Mouse (Mus musculus) cerebellum, adult 11-12 months (tissue): ENCODE measurements around the gene Cand2.
"Not testable (repeated sequence)": the region's sequence is repeated elsewhere in the genome, so short reads cannot be mapped to it uniquely, and the experiment has no call there.

Experiments used
- DNase-seq: peaks from one replicate; pipeline ENCODE4 v3.0.0; 2022

Cand2 gene

DNA sequence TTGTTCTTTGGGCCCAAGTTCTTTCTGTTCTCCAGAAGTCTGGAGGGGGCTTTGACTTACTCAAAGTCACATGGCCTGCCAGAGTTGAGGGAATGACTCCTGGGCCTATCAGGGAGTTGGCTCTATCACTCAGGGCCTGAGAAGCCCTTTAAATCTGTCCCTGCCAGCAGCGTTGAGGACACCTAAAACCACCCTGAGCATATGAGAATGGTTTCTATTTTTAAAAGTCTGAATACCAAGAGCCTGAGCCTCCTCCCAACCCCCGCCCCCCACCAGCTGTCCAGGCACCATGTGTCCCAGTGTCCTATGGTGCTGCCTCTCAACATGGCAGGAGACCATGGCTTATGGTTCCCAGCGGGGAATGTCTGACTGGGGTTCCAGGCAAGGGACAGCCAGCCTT is 1.5 kb downstream of the Cand2 start:
- peak; percentile 83 for DNase-seq

DNA sequence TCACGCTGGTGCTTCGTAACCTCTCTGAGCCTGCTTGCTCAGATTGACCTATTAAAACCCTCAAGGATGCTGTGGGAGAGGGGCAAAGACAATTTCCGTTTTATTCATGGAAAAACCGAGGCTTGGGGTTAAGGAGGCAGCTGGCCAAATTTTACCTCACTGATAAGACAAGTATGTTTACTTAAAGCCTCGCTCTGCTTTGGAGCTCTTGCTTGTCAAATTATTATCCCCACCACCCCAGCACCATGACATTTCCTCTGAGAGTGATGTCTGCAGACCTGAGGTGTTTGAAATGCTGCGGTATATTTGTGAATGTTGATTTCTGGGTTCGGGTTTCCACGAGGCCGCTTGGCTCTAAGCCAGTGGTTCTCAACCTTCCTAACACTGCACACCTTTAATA is 2.0 kb downstream of the Cand2 start:
- DNase-seq, result peak; percentile 40

DNA sequence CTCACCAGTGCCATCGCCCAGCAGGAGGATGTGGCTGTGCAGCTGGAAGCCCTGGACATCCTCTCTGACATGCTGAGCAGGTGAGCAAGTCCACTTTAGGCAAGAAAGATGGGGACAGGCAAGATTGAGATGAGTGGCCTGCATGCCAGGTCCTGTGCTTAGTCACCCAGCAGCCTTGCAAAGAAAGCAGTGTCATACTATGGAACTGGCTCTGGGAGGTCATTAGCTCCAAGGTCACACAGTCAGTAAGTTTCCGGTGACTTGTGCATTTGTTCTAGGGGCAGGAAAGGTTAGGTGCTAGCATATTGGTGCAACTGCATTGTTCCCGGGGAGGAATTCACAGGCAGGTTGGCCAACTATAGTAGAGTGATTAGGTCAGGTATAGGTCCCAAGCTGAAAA is 8.4 kb downstream of the Cand2 start:
- no peak for DNase-seq

DNA sequence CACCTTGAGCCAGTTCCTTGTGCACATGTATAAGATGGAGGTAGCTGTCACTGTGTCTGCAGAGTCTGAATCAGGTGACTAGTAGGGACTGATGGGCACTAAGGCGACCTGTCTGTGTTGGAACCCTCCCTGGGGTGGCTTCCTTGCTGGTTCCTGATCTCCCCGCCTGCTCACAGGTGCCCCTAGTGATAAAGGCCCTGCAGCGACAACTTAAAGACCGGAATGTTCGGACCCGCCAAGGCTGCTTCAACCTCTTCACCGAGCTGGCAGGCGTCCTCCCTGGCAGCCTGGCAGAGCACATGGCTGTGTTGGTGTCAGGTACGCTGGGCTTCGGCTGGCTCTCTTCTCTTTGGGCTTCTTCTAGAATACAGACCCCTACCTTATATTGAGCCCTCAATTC is 16.7 kb downstream of the Cand2 start:
- peak; percentile 49 for DNase-seq

DNA sequence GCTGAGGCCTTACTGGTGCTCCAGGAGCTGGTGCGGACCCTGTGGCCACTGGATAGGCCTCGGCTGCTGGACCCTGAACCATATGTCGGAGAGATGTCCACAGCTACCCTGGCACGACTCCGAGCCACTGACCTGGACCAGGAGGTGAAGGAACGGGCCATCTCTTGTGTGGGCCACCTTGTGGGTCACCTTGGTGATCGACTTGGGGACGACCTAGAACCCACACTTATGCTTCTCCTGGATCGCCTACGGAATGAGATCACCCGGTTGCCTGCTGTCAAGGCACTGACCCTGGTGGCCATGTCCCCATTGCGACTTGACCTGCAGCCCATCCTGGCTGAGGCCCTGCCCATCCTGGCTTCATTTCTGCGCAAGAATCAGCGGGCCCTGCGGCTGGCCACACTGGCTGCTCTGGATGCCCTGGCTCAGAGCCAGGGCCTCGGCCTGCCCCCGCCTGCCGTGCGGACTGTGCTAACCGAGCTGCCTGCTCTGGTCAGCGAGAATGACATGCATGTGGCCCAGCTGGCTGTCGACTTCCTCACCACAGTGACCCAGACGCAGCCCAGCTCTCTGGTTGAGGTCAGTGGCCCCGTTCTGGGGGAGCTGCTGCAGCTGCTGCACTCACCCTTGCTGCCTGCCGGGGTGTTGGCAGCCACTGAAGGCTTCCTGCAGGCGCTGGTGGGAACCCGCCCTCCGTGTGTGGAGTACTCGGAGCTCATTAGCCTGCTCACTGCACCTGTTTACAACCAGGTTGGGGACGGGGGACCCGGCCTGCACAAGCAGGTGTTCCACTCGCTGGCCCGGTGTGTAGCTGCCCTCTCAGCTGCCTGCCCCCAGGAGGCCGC is 17.7 kb downstream of the Cand2 start:
- DNase-seq, result peak; percentile 82

DNA sequence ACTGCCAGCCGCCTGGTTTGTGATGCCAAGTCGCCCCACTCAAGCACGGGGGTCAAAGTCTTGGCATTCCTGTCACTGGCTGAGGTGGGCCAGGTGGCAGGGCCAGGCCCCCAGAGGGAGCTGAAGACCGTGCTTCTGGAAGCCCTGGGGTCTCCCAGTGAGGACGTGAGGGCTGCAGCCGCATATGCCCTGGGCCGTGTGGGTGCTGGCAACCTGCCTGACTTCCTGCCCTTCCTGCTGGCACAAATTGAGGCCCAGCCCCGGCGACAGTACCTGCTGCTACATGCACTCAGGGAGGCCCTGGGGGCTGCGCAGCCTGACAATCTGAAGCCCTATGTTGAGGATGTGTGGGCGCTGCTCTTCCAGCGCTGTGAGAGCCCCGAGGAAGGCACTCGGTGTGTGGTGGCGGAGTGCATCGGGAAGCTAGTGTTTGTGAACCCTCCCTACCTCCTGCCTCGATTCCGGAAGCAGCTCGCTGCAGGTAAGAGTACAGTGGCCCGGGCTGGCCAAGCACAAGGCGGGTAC is 18.4 kb downstream of the Cand2 start:
- no peak for DNase-seq

DNA sequence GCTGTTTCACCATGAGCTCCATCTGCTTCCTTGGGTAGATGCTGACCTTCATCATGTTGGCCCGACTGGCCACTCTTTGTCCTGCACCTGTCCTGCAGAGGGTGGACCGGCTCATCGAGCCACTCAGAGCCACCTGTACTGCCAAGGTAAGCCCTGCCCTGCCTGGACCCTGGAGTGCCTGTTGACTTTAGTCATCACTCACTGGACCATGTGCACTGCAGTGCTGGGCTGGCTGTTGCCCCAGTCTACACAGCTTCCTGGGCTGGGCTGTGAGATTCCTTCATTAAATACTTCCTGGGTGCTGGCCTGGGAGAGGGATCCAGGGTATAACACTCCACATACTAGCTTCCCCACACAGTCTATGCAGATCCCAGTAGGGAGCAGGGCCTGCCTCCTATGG is 27.5 kb downstream of the Cand2 start:
- DNase-seq, result no peak

DNA sequence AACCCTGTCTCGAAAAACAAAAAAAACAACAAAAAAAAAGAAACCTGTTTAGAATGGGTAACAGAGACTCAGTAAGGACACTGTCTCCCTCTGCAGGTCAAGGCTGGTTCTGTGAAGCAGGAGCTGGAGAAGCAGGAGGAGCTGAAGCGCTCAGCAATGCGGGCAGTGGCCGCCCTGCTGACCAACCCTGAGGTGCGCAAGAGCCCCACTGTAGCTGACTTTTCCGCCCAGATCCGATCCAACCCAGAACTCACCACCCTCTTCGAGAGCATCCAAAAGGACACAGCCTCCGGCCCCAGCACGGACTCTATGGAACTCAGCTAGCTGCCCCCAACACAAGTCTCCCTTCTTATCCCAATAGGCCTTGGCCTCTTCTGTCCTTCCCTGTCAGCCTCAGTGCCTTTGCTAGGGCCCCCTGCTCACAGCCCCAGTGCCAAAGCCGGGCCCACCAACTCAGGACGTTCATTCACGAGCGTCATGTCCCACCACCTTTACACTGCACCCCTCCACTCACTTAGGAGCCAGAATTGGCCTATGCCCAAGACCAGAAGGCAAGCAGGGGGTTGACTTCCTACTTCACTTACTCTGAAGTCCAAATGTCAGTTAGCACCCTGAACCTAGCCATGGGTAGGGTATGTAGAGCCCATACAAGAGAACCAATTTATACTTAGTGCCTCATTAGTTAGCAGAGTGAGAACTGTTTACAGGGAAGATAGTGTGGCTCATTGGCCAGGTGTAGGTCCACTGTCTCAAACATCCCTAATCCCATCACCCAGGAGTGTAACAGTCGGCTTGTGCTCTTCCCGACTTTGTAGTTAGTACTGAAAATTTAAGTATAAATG is 29.4 kb downstream of the Cand2 start:
- DNase-seq, result peak; percentile 66

DNA sequence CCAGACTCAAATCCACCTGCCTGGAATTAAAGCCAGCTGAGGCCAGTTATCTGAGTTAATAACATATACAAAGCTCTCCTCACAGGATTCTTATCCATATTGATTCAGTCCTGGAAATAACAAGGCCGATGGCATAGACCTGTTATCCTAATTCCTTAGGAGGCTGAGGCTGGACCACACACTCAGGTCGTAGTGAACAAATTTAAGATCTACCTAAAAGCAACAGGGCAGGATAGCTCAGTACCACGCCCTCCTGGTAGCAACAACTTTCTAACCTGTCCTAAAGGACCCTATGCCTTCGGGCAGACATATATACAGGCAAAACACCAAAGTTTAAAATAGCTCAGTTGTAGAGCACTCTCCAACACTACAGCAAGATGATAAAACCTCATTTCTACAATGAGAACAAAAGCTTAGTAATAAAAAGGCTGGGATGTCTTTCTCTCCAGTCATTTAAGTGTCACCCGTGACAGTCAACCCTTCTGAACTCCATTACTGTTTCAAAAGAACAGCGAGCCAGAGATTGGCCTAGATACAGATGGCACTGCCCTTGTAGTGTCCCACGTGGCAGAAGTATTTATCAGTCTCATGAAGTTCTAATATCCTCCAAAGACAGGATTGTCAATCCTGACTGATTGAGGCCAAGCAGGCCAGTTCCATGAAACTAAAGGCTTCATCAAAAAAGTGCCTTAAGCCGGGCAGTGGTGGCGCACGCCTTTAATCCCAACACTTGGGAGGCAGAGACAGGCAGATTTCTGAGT is 30.3 kb downstream of the Cand2 start:
- DNase-seq, result no peak

DNA sequence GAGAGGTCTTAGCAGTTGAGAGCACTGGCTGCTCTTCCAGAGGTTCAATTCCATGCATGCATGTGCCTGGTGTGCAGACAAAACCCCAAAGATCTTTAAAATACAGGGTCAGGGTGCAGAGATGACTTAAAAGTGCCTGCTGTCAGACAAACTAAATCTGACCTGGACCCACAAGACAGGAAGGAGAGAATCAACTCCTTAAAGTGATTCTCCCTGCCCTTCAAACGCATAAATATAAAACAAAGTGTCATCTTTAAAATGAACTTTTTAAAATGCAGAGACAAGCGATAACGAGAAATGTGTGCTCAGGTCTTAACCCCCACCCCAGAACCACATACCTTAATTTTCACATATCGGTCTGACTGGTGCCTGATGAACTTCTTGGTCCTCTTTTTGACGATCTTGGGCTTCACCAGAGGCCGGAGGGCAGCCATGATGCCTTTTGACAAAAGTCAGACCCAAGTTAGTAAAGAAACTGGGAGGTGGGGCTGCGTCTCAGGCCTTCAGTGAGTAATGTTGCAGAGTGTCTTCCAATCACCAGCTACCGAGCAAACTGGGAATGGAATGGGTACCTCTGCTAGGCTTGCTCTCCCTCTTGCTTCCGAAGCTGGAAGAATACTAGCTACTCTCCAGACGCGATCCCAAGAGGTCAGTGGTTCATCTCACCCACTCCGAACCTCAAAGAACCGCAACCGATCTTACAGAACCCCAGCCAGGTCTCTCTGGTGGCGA is 33.3 kb downstream of the Cand2 start:
- no peak for DNase-seq

DNA sequence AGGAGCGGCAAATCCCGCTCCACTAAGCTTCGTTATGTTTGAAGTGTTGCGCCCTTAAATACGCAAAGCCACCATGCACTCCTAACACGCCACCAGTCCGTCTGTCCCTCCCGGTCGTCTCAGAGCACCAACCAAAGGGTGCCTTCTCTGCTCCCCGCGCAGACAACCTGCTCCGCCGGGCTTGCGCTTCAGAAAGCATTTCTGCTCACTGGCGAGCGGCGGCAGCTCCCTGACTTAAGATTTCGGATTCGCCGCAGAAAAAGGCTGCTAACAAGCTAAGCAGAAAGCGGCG is 33.8 kb downstream of the Cand2 start:
- DNase-seq, result no peak

DNA sequence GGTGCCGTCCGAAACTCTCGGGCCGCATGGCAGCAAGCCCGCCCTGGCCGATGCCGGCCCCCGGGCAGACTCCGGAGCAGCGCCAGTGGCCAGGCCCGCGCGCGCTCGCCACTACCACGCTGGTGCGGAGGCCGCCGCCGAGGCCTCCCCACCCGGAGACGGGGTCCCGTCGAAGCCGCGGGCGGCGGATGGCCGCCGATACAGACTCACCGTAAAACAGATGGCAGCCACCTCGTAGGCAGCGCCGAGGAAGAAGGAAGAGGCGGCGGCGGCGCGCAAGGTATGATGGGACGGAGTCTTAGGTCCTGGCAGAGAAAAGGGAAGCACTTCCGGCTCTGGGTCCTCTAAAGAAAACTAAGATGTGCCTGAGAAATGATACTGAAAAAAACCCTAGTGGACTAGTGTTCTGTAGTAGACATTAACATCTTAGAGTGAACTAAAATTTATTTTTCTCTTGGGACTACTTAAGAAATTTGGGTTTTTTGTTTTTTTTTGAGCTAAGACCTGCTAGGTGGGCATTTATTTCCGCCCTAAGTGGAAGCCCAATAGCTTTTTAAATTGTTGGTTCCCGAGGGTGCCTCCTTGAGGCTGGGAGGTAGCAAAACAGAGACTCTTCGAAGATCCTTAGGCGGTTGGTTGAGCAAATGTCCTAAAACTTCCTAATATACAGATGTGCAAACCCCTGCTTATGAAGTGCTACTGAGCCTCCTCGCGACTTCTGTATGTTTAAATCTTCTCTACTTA is 34.3 kb downstream of the Cand2 start, which contains the start of gene Rpl32:
TSS of gene Rpl32 (minus strand) at position 260 of the 744 bp plus-strand sequence.
- peak; percentile 84 for DNase-seq

DNA sequence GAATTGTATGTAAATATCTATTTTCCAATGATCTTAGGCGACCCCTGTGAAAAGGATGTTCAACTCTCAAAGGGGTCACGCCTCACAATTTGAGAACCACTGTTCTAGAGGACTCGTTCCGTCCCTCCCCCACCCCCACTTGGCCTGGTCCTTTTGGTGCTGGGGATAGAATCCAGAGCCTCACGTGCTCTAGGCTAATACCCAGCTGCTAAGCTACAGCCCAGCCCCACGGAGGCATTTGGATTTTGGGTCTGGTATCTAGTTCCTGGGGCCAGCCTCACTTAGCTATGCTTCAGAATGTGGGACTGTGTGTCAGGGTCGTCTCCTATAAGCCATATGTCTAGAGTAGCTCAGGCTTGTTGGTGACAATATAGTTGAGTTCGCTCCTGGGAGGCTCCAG is 37.3 kb downstream of the Cand2 start:
- DNase-seq, result no peak

DNA sequence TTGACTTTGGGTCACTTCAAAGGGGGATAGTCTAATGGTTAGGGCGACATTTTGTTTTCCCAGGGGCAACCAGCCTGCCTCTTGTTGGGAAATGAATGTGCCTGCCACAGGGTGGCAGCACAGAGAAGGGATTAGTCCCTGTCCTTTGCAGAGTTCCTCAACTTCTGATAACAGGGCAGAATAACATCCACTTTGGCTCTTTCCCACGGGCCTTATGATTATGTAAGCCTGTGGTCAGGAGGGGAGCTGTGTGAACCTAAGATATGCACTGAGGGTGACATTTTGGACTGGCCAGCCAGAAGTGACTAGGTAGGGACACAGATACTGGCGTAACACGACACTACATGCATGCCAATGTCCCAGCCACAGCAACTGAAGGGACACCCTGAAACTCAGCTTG is 39.8 kb downstream of the Cand2 start:
- DNase-seq, result no peak

DNA sequence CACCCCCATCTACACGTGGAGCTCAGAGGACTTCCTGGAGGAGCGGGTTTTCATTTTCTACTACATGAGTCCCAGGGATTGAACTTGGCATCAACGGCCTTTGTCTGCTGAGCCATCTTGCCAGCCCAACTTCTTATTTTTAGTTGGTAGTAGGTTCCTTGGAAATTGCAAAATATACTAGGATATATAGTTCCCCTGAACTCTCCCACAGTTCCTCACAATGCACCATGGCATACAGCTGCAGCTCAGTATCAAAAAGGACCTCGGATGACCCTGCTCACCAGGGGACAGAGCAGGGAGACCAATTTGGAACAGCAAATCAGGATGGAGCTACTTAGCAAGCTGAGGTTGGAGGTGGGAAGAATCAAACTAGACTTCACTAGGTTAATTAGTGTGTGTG is 40.7 kb downstream of the Cand2 start:
- no peak for DNase-seq

DNA sequence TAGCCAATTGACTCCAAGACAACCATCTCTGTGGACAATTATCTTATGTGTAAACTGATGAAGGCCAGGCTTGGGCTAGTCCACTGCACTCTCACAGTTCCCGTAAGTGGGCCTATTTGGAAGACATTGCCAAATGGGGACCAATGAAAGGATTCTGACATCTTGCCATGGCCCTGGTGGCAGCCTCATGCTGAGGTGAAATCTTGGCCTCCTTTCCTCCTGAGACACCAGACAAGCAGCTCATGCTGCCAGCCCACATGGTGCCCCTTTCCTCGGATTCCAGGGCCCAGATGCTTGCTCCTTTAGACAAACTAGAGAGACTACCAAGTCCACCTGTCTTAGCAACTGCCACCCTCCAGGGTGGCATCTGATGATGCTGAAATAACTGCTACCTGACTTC is 43.8 kb downstream of the Cand2 start:
- no peak for DNase-seq

DNA sequence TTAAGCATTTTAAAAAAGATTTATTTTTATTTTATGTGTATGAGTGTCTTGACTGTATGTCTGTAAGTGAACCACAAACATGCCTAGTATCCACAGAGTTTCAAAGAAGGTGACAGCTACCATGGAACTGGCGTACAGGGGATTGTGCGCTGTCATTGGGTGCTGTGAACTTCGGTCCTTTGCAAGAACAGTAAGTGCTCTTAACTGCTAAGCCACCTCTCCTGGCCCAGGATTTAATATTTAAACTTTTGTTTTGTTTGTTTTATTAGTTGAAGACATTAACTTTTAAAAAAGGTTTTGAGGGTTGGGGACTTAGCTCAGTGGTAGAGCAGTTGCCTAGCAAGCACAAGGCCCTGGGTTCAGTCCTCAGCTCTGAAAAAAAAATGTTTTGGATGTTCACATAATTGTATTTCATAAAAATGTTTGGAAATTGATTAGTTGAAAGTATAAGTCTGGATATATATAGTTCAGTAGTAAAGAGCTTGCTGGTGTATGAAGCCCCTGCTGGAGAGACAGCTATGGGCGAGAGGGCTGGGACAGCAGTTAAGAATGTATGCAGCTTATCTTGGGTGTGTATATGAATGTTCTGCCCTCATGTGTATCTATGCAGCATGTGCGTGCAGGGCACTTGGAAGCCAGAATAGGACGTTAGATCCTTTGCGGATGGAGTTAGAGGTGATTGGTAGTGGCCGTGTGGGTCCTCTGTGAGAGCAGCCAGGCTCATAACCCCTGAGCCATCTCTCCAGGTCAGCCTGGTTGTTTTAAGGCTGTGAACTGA is 47.1 kb downstream of the Cand2 start:
- DNase-seq, result no peak

DNA sequence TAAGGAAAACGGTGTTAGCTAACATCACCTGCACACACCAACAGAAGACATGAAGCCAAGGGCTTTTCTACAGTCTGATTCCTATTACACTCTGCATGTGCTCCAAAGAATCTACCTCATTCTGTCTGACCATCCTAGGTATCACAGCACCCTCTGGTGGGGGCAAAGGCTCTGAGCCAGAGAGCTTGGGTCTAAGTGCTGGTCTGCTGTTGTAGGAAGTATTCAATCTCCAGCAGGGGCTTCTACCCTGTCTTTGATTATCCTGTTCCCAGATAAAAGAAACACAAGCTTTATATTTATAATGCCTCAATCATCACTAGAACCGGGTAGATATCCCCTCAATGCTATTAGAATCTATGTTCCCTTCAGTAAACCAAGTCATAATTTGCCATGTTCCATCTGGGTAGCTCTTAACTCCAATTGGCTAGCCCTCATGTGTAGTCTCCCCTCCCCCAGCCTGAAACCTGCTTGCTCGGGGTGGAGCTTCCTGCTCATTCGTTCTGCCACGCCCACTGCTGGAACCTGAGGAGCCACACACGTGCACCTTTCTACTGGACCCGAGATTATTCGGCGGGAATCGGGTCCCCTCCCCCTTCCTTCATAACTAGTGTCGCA is 49.6 kb downstream of the Cand2 start:
- DNase-seq, result not testable (repeated sequence)

DNA sequence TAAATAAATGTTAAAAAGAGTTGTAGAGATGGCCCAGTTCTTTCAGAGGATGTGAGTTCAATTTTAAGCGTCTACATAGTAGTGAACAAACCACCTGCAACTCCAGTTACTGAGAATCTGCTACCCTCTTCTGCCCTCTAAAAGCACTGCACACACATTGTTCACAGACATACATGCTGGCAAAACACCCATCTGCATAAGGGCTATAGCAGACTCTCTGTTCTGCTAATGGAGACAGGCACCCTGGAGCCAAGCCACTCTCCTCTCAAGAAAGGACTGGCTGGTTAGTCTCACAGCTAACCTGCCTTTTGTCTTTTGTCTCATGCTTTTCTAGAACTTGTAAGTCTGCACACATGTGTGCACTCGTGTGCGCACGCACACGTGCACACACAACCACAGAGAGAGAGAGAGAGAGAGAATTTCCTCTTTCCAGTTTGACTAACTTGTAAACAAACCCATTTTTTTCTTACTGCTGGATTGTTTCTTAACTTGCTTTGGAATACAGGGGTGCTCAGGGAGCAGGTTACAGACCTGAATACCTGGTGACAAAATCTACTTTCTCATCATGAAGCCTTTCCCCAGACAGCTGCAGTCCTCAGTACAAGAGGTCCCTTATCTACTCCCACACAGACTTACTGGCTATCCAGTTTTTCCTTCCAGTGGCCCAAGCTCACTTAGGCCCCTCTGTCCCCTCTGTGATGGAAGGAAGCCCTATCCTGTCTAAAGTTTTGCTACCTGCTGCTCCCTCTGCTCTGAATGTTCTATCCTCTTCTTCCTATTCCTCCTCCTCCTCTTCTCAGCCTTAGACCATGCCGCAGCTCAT is 56.7 kb downstream of the Cand2 start:
- no peak for DNase-seq
